Mouse (Mus musculus): ENCODE results near the gene Myo19. TPM values are rescaled to one million over a fixed set of nuclear protein-coding genes. Genes with fewer than 3 reads are reported as not detected.
"Not testable (repeated sequence)": the region's sequence is repeated elsewhere in the genome, so short reads cannot be mapped to it uniquely, and the experiment has no call there.

Gene Myo19
- total RNA-seq (2021): 10 to 100 TPM; 10.5 to 10.9 TPM

GRCm38 (mm10) chr11:84879772-84880464 lies at the start of gene Myo19, which contains the start of gene Pigw:
Gene Myo19 (plus strand): TSS chr11:84880148.
Gene Pigw (minus strand): TSS chr11:84880285.
- intact Hi-C loops (cut with DNase I): loop anchor here (1.0 kb wide), 1 partner anchor 9 kb away; no protein-coding TSS in a partner anchor

GRCm38 (mm10) chr11:84839330-84839729 lies 40.6 kb upstream of the Myo19 start:
- intact Hi-C loops (cut with DNase I): no loop called here

More at GRCm38 (mm10) chr11:84879772-84880464, at the start of gene Myo19, which contains the start of gene Pigw:
- DNase-seq: peak; percentile 86 to 87

GRCm38 (mm10) chr11:84846741-84847474 lies 33.0 kb upstream of the Myo19 start:
- intact Hi-C loops (cut with DNase I): no loop called here
- no peak for DNase-seq

More at GRCm38 (mm10) chr11:84839330-84839729, 40.6 kb upstream of the Myo19 start:
- no peak for DNase-seq

DNA sequence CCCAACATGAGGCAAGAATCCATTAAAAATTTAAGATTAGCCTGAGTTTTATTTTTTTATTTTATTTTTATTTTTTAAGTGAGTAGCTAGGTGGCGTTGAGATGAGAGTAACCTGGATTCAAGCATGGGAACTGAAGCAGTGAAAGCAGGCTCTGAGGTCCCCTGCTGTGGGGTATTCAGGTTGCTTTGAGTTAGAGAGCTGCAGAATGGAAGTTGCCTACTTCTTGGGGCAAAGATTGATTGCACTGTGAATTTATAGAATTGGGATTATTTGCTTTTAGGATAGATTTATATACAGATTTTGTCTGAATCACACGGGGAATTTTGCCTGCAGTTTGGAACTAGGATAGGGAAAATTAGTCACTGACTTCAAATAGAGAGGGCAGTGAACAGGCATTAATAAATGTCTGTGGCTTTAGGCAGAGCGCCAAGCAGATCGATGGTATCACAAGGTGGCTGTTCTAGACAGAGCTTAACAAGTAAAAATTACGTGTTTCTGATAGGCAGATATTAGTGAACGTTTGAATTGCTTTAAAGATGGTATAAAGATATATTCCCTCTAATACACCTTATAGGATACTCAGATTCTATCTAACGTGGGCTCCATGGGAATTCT lies 32.4 kb upstream of the Myo19 start:
- no peak for DNase-seq
- intact Hi-C loops (cut with DNase I): no loop called here

DNA sequence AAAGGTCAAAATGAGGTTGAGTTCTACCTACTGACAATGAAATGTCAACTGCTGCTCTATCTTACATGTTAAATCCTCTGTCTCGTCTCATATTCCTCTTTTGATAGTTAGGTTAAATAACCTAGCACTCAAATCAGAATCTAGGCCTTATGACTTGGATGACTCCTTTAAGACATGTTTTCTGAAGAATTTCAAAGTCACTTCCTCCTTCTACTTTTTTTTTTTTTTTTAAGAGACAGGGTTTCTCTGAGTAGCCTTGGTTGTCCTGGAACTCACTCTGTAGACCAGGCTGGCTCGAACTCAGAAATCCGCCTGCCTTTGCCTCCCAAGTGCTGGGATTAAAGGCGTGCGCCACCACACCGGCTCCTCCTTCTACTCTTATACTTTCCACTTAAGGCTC lies 24.7 kb upstream of the Myo19 start:
- no peak for DNase-seq
- intact Hi-C loops (cut with DNase I): no loop called here

DNA sequence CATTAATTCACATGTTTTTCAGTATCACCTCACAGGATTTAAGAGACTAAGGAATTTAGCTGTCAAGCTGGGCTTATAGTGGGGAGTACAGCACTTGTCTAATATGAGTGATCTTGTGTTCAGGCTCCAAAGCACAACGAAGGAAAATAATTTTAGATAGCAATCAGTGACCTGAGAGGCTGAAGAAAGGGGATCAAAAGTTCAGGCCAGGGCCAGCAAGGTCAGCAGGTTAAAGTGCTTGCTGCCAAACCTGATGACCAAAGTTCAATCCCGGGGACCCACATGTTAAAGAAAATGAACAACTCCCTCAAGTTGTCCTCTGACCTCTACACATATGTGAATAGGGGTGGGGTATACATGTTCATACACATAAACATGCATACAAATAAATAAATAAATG lies 14.7 kb upstream of the Myo19 start:
- intact Hi-C loops (cut with DNase I): loop anchor here (5.0 kb wide), 1 partner anchor 33 kb away; no protein-coding TSS in a partner anchor
- DNase-seq: no peak

DNA sequence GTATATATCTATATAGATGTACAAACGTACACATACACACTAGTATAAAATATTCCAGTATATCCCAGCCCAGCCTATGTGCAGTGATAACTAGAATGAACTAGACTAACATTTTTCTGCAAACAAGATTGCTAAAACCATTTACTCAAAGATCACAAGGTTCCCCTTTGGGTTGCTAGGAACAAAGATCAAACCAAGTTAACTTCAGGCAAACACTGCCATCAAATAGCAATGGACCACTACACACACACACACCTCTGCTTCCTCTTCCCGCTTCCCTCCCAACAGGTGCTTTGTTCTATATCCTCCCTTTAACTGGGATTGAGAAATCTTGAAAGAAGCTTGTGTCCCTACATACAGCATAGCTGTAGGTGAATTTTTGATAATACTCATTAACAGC lies 12.4 kb upstream of the Myo19 start:
- DNase-seq: no peak
- intact Hi-C loops (cut with DNase I): loop anchor here (5.0 kb wide), 1 partner anchor 35 kb away; no protein-coding TSS in a partner anchor

GRCm38 (mm10) chr11:84868786-84869259 lies 11.1 kb upstream of the Myo19 start:
- intact Hi-C loops (cut with DNase I): loop anchor here (5.0 kb wide), 1 partner anchor 37 kb away; no protein-coding TSS in a partner anchor
- DNase-seq: no peak

DNA sequence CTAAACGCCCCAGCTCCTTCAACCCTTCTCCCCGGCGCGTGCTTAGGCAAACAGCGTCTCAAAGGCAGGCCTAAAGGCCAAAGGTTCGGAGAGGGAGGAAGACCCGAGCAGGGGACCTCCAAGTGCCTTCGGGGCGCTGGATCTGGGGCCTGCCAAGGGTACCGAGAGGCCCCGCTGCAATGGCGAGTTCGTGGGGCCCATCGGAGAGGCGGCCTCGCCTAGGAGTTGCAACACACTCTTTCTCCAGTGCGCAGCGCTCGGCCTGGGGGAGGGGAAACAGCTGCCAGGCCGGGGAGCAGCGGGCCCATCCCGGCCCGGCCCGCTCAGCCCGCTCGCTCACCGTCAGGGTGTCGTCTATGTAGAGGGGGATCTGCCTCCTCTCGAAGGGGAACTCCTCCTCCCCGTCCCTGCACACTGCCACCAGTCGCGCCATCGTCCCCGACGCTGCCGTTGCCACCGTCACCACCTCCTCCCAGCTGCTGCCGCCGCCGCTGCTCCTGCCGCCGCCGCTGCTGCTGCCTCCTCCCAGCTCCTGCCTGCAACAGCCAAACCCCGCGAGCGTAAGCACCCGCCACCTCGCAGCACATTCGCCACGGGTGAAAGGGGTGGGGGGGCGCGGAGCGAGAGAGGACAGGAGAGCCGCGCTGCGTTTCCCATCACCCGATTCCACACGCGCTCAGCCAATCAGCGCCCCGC lies 10.3 kb upstream of the Myo19 start:
- intact Hi-C loops (cut with DNase I): loop anchor here (5.0 kb wide), 1 partner anchor 37 kb away; no protein-coding TSS in a partner anchor
- peak; percentile 95 to 97 for DNase-seq

DNA sequence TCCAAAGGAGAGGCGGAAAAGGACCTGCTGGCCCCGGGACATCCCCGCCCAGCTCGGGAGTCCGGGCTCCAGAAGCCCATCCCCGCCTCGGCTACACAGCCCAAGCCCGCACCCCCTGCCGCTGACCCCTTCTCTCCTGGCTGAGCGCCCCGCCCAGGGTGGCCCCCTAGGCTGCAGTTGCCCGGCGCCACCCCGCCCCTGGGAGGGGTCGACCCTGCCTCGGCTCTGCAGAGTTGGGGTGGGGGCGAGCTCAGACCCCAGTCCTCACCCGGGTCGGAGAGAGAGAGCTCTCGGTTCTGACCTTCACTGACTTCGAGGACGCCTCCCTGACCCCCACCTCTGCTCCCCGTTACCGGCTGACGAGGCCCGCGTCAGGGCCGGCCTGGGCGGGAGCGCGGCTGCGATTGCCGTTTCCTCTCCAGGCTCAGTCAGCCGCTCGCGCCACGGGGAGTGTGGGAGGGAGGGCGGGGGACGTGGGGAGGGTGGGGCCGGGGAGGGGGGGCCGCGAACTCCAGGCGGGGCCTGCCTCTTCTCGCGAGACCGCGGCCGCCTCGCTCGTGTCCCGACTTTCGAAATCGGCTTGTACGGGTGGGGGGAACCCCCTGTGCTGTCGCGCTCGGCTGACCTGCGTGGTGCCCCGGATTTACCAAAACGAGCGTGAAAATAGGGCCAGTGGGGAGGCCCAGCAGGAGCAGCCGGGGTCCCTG lies 9.5 kb upstream of the Myo19 start, which contains the start of gene Ggnbp2:
Gene Ggnbp2 (minus strand): TSS at position 481 of the 707 bp plus-strand sequence.
- intact Hi-C loops (cut with DNase I): loop anchor here (1.0 kb wide), 1 partner anchor 9 kb away; no protein-coding TSS in a partner anchor
- DNase-seq: peak; percentile 92 to 94

- intact Hi-C loops (cut with DNase I): loop anchor here (1.0 kb wide), 1 partner anchor 8 kb away; no protein-coding TSS in a partner anchor
- no peak for DNase-seq
Observed at GRCm38 (mm10) chr11:84871046-84871445, 8.9 kb upstream of the Myo19 start.

GRCm38 (mm10) chr11:84871548-84872069 lies 8.3 kb upstream of the Myo19 start:
- intact Hi-C loops (cut with DNase I): loop anchor here (1.0 kb wide), 1 partner anchor 8 kb away; no protein-coding TSS in a partner anchor
- DNase-seq: no peak

GRCm38 (mm10) chr11:84873042-84873833 lies 6.7 kb upstream of the Myo19 start:
- DNase-seq: no peak
- intact Hi-C loops (cut with DNase I): no loop called here

DNA sequence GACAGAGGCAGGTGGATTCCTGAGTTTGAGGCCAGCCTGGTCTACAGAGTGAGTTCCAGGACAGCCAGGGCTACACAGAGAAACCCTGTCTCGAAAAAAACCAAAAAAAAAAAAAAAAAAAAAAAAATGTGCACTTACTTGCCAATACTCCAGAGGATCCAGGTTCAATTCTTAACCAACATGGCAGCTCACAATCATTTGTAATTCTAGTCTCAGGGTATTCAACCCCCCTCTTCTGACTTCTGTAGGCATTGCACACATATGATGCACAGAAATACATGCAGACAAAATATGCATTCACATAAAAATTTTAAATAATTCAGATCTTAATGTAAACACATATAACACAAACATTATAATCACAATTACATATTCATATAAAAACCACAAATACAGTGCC lies 3.9 kb upstream of the Myo19 start:
- intact Hi-C loops (cut with DNase I); DNase-seq: not testable (repeated sequence)

DNA sequence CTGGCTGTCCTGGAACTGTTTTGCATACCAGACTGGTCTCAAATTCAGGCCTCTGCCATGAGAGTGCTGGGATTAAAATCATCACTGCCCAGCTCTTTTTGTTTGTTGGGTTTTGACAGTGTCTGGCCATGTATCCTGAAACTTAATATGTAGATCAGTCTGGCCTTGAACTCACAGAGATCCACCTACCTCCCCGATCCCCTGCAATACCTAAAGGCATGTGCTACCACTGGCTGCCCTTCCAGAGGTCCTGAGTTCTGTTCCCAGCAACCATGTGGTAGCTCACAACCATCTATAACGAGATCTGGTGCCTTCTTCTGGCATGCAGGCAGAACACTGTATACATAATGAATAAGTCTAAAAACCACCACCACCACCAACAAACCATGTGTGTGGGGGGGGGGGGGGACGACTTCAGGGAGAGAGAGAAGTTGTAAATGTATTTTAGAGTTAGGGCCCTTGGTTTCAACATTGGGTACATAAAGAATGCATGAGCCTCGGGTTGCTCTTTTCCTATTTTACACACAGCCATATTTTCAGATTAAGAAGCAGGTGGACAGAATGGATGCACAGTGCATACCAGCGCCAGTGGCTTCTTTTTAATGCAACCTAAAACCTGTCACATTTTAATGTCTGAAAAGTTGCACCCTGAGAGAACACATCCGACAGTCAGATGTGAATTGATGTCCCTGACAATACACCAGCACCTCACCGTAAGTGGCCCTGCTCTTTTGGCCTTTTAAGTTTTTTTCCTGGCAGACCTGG lies 759 bp upstream of the Myo19 start:
- DNase-seq: no peak
- intact Hi-C loops (cut with DNase I): loop anchor here (1.0 kb wide), 1 partner anchor 8 kb away; no protein-coding TSS in a partner anchor

- intact Hi-C loops (cut with DNase I): no loop called here
Observed at GRCm38 (mm10) chr11:84880465-84880961, 565 bp downstream of the Myo19 start.

GRCm38 (mm10) chr11:84880971-84881370 lies 1.0 kb downstream of the Myo19 start:
- no peak for DNase-seq
- intact Hi-C loops (cut with DNase I): no loop called here

More at GRCm38 (mm10) chr11:84880465-84880961, 565 bp downstream of the Myo19 start:
- peak; percentile 74 to 81 for DNase-seq
